Mouse (Mus musculus): Measurements from ENCODE around the gene Abhd14b.
A peak's percentile ranks its signal among the peaks of the same experiment; 100 is the strongest.
"Not testable (repeated sequence)": the region's sequence is repeated elsewhere in the genome, so short reads cannot be mapped to it uniquely, and the experiment has no call there.

Abhd14b gene

GRCm38 (mm10) chr9:106476002-106476923 is 29.0 kb downstream of the Abhd14b start:
- peak; percentile 71 to 75 for DNase-seq

DNA sequence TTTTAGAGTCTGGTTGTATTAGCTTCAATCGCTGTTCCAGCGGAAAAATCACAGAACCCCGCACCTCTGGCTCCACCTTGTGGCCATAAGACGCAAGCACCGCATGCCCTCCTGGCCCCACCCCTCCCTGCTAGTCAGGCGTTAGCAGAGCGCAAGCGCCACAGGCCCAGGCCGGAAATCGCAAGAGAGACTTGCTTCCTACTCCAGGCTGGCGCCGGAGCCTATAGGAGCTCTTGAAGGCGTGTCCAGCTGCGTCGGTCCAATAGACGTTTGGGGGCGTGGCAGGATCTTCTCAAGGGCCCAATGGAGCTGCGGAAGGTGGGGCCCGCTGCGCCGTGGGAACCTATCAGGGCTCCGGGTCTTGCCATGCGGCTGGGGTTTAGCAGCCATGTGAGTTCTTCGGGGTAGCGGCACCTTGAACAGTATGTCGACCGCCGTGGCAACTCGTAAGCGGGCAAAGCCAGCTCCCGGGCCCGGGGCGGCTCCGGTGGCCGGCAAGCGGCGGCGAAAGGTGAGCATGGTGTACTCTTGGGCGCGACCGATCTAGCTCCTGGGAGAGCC is 29.7 kb downstream of the Abhd14b start, which contains the start of gene Parp3:
Gene Parp3, minus strand, starts transcription at position 26 of the 561 bp plus-strand sequence.
- DNase-seq, result peak; percentile 93 to 98

DNA sequence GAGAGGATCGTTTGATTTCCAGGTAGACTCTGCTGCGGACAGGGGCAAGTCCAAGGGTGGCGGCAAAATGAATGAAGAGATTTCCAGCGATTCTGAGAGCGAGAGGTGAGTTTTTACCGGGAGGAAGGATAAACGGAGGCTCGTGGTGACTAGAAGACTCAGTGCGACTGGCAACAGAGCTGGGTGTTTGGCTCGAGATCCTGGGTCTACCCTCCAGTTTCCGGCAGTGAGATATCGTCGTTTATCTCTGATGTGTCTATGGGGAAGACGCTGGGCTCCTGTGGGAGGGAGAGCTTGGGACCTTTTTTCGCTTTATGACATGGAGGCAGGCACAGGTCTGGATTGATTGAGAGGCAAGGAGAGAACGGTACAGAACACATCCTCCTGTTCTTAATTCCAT is 30.4 kb downstream of the Abhd14b start:
- DNase-seq, result peak in 1 of 2 experiments; percentile 4

DNA sequence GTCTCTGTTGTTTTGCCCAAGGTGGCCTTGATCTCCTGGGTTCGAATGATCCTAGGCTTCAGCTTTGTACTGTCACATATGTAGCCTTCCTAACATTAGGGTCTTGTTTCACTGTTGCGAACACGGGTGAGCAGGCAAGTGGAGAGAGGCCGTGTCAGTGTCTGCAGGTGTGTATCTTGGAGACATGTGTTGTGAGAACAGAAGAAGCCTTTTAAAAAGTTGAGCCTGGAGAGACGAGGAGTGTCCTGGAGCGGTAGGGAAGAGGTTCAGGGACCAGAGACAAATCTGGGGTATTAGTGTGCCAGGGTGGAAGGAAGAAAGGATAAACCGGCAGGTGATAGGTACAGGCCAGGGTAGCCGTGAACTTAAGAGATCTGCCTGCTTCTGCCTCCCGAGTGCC is 30.8 kb downstream of the Abhd14b start:
- peak in 1 of 2 experiments; percentile 2 for DNase-seq

DNA sequence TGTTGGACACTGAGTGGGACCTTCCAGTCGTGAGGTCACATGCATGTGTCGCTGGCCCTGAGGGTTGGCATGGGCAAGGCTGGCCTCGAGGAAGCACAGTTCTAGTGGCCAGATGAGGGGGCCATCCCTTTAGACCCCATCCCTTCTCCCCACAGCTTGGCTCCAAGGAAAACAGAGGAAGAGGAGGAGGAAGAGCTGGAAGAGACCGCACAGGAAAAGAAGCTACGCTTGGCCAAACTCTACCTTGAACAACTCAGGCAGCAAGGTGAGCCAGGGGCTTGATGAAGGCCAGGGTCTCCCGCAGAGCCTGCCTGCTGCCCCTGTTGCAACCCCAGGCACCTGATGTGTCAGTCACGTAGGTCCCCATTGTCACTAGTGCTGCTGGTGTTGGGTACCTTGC is 33.3 kb downstream of the Abhd14b start:
- no peak for DNase-seq

DNA sequence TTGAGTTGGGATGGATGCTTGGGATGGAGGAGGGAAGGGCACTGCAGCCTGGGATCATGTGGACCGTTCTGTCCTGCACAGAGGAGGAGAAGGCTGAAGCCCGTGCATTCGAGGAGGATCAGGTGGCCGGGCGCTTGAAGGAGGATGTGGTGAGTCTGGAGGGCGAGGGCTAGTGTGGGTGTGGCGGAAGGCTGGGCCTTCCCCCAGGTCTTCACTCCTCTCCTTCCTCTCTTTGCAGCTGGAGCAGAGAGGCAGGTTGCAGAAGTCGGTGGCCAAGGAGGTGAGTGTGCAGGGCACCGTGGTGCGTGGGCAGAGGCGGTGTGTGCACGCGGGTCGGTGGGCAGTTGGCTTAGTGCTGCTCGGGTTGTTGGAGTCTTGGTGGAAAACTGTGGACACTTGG is 33.8 kb downstream of the Abhd14b start:
- DNase-seq, result peak in 1 of 2 experiments; percentile 9

DNA sequence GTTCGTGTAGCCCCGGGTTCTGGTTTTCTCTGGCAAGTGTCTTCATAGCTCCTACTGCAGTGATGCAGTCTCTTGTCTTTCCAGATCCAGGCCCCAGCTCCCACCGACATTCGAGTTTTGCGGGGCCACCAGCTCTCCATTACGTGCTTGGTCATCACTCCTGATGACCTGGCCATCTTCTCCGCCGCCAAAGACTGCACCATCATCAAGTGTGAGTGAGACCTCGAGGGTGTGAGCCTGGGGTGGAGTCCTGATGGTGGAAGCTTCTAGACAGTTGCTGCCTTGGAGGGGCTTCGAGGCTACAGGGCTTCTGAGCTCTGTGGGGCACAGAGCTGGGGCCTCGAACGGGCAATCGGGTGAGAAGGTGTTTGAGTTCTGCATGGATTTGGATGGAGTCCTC is 34.4 kb downstream of the Abhd14b start:
- peak in 1 of 2 experiments; percentile 3 for DNase-seq

GRCm38 (mm10) chr9:106482578-106483115 is 35.4 kb downstream of the Abhd14b start:
- DNase-seq, result peak in 1 of 2 experiments; percentile 3

DNA sequence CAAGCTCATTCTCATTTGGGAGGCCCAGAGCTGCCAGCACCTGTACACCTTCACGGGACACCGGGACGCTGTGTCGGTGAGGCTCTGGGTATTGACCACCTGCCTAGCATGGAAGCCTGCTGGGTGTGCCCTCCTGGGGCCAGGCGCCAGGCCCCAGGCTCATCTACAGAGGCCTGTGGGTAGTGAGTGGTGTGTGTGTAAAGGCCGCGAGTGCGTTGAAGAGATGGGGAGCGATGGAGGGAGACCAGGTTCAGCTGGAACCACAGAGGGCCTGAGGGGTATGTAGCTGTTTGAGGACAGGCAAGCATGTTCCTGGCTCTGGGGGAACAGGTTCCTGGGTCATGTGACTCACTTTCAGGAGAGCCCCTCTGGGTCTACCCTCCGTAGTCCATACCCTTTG is 35.9 kb downstream of the Abhd14b start:
- no peak for DNase-seq

DNA sequence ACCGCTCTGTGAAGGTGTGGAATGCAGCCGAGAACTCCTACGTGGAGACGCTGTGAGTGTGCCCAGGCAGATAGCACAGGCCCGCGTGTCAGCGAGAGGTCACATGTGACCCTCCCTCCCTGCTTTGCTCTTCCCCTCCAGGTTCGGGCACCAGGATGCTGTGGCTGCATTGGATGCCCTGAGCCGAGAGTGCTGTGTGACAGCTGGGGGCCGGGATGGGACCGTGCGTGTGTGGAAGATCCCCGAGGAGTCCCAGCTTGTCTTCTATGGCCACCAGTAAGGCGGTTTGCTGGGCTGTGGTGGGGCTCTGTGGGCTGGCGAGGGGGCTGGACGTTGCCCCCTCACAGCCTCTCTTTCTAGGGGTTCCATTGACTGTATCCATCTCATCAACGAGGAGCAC is 36.3 kb downstream of the Abhd14b start:
- no peak for DNase-seq

DNA sequence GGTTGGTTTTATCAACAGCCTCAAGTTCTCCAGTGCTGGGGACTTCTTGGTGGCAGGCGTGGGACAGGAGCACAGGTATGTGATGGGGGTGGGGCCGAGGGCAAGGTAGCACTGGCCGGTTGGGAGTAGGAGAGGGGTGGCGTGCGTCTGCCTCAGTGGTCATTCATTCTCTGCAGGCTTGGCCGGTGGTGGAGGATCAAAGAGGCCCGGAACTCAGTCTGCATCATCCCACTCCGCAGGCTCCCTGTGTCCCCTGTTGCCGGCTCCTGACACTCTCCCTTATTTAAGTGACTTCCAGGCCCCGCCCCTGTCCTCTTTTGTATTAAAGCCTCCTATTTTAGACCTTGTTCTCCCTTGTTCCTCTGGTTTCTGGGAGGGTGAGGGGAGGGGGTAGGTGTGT is 37.8 kb downstream of the Abhd14b start:
- no peak for DNase-seq

GRCm38 (mm10) chr9:106487602-106488001 is 40.3 kb downstream of the Abhd14b start:
- DNase-seq, result not testable (repeated sequence)

DNA sequence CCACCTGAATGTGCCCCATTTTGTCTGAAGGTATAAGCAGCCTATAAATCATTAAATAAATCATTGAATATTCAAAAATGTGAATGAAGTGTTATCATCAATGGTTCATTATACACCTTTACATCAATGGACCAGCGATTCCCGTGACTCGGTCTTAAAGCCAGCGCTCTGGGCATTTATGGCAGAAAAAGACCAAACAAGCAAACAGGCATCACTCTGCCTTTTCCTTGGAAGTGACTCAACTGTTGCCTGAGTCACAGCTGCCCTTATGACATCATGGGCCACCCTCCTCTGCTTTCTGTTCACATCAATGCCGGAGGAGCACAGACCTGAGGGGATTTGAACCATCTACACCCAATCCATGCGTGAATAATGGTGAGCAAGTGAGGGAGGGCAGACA is 52.4 kb downstream of the Abhd14b start, which contains the start of gene Iqcf1:
Gene Iqcf1, plus strand, starts transcription at position 301 of the 400 bp plus-strand sequence.
- DNase-seq, result no peak

- no peak for DNase-seq
Observed at GRCm38 (mm10) chr9:106501846-106502245, 54.6 kb downstream of the Abhd14b start.

All from spleen, adult 18-20 months (tissue).